Mouse (Mus musculus): Measurements from ENCODE around the gene Mapkapk2. TPM values are rescaled to one million over a fixed set of nuclear protein-coding genes. Genes with fewer than 3 reads are reported as not detected.

Mapkapk2 gene
- polyA plus RNA-seq, 1 experiment from 2014 or later, result 57.5 TPM

DNA sequence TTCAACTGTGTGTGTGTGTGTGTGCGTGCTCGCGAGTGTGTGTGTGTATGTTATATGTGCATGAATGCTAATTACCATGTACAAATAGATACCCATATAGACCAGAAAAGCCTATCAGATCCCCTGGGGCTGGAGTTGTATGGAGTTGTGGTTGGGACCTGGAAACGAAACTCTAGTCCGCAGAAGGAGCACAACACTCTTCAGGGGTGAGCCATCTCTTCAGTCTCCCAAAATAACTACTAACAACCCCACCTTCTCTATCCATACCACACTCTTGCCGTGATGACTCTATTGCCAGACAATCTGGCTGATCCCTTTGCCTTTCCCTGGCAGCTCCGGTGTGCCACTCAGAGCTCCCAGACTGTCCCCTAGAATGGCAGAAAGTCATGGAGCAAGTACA lies 81.7 kb downstream of the Mapkapk2 start:
- Histone ChIP-seq H3K4me1 (replicated peaks) (no peaks in the 10 kb centered on the region), H3K4me2 (no peak overlapping the region), H3K9ac (no peak overlapping the region), H3K36me3 (no peaks in the 10 kb centered on the region), H3K9me3 (replicated peaks) (no peaks in the 10 kb centered on the region), H3K27ac (no peak overlapping the region), H3K27me3 (no peaks in the 10 kb centered on the region), H3K4me3 (no peak overlapping the region)
- 80% methylated on average over 7 of the region's 7 CpGs for WGBS
- ATAC-seq (replicated peaks; ENCODE audit: insufficient number of reproducible peaks, insufficient read depth, low FRiP score, low read depth), result no peak

DNA sequence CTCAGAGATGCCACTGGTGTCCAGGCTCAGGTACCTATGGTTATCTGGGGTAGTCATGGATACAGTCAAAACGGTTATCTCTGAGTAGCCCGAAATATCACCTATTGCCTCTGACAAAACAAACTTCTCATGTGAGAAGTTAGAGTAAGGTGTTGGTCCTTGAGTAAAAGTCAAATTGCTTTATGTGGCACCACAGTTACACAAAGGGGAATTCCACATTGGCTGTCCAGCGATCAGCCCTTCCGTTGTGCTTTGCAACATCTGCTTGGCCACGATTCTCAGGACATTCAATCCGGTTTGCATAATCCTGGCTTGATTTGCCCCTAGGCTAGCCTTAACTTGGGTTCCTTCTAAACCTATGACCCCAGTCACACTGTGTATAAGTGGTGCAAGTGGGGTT lies 82.3 kb downstream of the Mapkapk2 start:
- Histone ChIP-seq H3K27ac (no peak overlapping the region), H3K36me3 (no peaks in the 10 kb centered on the region), H3K9ac (no peak overlapping the region), H3K4me3 (no peak overlapping the region), H3K4me1 (replicated peaks) (0 out of 2 replicates have a peak, but pooled peaks cover 4% of the 10 kb centered on the region), H3K9me3 (replicated peaks) (no peaks in the 10 kb centered on the region), H3K27me3 (no peaks in the 10 kb centered on the region), H3K4me2 (no peak overlapping the region)
- no peak for ATAC-seq (replicated peaks; ENCODE audit: insufficient number of reproducible peaks, insufficient read depth, low FRiP score, low read depth)
- 75% methylated on average over 6 of the region's 6 CpGs for WGBS

DNA sequence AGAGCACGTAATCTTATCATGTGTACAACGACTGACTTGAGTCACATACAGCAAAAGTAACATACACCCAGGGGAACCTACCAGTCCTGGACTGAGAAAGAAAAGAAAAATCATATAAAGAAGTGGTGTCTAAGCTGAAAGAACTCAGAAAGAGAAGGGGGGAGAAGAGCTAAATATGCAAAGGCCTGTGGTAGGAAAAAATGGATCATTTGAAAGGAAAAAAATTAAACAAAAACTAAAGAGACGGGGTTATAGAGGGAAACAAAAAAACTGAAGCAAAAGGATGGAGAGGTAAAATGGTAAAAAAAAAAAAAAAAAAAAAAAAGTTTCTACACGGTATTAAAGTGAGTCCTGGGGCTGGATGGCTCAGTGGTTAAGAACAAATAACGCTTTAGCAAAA lies 83.7 kb downstream of the Mapkapk2 start:
- 82% methylated on average over 5 of the region's 5 CpGs for WGBS

DNA sequence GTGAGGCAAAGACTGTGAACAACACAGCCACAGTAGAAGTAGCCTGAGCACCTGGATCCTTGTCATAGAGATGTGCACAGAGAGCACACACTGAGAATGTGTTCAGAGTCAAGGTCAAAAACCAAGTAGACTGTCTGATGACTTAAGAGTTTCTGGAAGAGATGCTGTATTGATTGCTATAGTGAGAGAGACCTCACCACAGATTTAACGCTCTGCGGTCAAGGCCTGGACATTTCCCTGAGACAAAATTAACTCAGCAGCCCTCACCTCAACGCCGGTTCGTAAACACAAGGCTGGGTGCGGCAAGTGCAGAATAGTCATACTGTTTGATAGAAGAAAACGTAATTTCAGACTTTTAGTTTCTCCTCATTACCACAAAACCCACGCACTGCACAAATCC lies 85.1 kb downstream of the Mapkapk2 start:
- Histone ChIP-seq H3K27ac (no peak overlapping the region), H3K4me2 (no peak overlapping the region), H3K4me3 (no peak overlapping the region), H3K9ac (no peak overlapping the region), H3K36me3 (no peaks in the 10 kb centered on the region), H3K9me3 (replicated peaks) (no peaks in the 10 kb centered on the region), H3K27me3 (no peaks in the 10 kb centered on the region), H3K4me1 (replicated peaks) (0 out of 2 replicates have a peak, but pooled peaks cover 4% of the 10 kb centered on the region)
- 90% methylated on average over 8 of the region's 8 CpGs for WGBS
- ATAC-seq (replicated peaks; ENCODE audit: insufficient number of reproducible peaks, insufficient read depth, low FRiP score, low read depth), result no peak

More for the DNA sequence above, 83.7 kb downstream of the Mapkapk2 start:
- Histone ChIP-seq H3K4me1 (replicated peaks) (0 out of 2 replicates have a peak, but pooled peaks cover 4% of the 10 kb centered on the region), H3K4me3 (no peak overlapping the region), H3K27ac (no peak overlapping the region), H3K9me3 (replicated peaks) (no peaks in the 10 kb centered on the region), H3K36me3 (no peaks in the 10 kb centered on the region), H3K9ac (no peak overlapping the region), H3K4me2 (no peak overlapping the region), H3K27me3 (no peaks in the 10 kb centered on the region)
- no peak for ATAC-seq (replicated peaks; ENCODE audit: insufficient number of reproducible peaks, insufficient read depth, low FRiP score, low read depth)

DNA sequence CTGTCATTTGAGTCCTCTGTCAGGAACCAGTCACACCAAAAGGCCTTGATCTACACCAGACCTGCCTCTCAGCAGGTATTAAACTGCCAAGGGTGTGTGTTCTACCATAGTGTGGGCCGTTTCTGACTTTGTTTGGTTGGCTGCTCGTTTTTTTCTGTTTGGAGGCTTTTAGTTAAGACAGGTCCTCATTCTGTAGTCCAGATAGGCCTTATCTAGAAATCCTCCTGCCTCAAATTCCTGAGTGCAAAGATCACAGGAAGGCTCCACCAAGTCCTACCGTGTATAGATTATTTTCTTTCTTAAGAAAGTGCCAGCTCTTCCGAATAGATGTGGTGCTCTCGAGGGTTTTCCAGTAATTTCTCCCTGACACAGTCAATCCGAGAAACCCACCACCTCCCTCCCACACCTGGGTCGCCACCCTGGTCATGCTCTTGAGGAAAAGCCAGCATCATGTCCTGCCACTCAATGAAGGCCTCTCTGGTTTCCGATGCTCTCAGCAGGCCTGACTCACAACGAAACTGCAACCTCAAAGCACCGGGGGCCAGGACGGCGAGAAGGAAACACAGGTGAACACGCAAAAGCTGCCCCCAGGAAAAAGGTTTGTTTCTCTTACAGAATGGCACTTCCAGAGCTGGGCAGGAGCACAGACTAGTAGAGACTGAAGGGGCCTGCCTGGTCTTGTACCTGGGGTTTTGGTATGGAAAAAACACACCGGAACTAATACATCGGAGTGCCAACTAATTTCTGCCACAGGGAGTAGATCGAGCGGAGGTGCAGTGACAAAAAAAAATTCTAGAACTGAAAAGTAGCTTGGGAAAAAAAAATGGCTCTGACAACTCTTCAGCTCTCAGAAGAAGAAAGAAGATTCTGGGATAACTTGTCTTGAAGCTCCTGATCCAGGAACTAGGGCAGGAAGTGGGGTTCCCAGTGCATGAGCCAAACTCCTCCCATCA lies 87.1 kb downstream of the Mapkapk2 start:
- no peak overlapping the region for H3K27ac ChIP-seq
- no peaks in the 10 kb centered on the region for H3K27me3 ChIP-seq
- H3K9me3 ChIP-seq (replicated peaks), result no peaks in the 10 kb centered on the region
- no peak overlapping the region for H3K9ac ChIP-seq
- H3K4me1 ChIP-seq (replicated peaks), result 0 out of 2 replicates have a peak, but pooled peaks cover 4% of the 10 kb centered on the region
- ATAC-seq (replicated peaks; ENCODE audit: insufficient number of reproducible peaks, insufficient read depth, low FRiP score, low read depth), result no peak
- H3K36me3 ChIP-seq, result no peaks in the 10 kb centered on the region
- WGBS, result 57% methylated on average over 17 of the region's 17 CpGs
- no peak overlapping the region for H3K4me2 ChIP-seq
- no peak overlapping the region for H3K4me3 ChIP-seq

DNA sequence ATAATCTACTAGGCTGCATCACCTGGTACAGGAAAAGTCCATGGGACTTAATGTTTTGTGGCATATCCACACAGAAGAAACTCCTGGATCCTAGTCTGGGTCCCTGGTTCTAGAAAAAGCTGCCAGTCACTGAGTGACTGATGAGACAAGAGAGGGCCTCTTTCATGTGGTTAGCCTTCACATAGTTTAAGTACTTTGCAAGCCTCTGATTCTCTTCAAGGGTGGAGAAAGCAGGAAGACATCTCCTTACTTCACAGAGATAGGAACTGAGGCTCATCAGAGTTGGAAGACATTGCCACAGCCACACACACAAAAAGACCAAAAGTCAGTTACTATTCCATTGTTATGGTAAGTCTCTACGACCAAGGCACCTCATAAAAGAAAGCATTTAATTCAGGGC lies 91.6 kb downstream of the Mapkapk2 start:
- H3K27ac ChIP-seq, result no peak overlapping the region
- H3K9me3 ChIP-seq (replicated peaks), result no peaks in the 10 kb centered on the region
- no peaks in the 10 kb centered on the region for H3K36me3 ChIP-seq
- H3K4me3 ChIP-seq, result no peak overlapping the region
- H3K9ac ChIP-seq, result no peak overlapping the region
- no peaks in the 10 kb centered on the region for H3K27me3 ChIP-seq
- H3K4me2 ChIP-seq, result no peak overlapping the region
- WGBS, result 66% methylated on average over 1 of the region's 1 CpGs
- ATAC-seq (replicated peaks; ENCODE audit: insufficient number of reproducible peaks, insufficient read depth, low FRiP score, low read depth), result no peak
- H3K4me1 ChIP-seq (replicated peaks), result peaks cover 11% of the 10 kb centered on the region

Other genes starting within 250 kb of the Mapkapk2 start
- 1.6 and 2.1 TPM in 2 replicates for gene Fcmr, start 232.2 kb downstream of the Mapkapk2 start, polyA plus RNA-seq (2015; fragmentation: Nextera tagmentation; extraction: Ambion mirVana)
- not detected in 2 replicates for gene Il24, start 210.4 kb downstream of the Mapkapk2 start, polyA plus RNA-seq (2015; fragmentation: Nextera tagmentation; extraction: Ambion mirVana)
- gene Il20, start 186.4 kb downstream of the Mapkapk2 start, polyA plus RNA-seq (2015; fragmentation: Nextera tagmentation; extraction: Ambion mirVana), result not detected in 2 replicates
- not detected in 2 replicates for gene Il19, start 157.7 kb downstream of the Mapkapk2 start, polyA plus RNA-seq (2015; fragmentation: Nextera tagmentation; extraction: Ambion mirVana)
- 0.42 TPM in 1 of 2 replicates, not detected in the other for gene Il10, start 78.0 kb downstream of the Mapkapk2 start, polyA plus RNA-seq (2015; fragmentation: Nextera tagmentation; extraction: Ambion mirVana)
- gene Dyrk3, start 40.5 kb upstream of the Mapkapk2 start, polyA plus RNA-seq (2015; fragmentation: Nextera tagmentation; extraction: Ambion mirVana), result 1.7 and 2.5 TPM in 2 replicates
- gene Eif2d, start 55.4 kb upstream of the Mapkapk2 start, polyA plus RNA-seq (2015; fragmentation: Nextera tagmentation; extraction: Ambion mirVana), result 41.2 and 47.9 TPM in 2 replicates
- gene Rassf5, start 147.4 kb upstream of the Mapkapk2 start, polyA plus RNA-seq (2015; fragmentation: Nextera tagmentation; extraction: Ambion mirVana), result 11.0 and 16.0 TPM in 2 replicates
- gene Ikbke, start 181.8 kb upstream of the Mapkapk2 start, polyA plus RNA-seq (2015; fragmentation: Nextera tagmentation; extraction: Ambion mirVana), result 2.4 and 4.8 TPM in 2 replicates

All from heart, embryonic 15.5 days (tissue).